Mouse (Mus musculus): ENCODE results near the gene Gfm1.

GRCm38 (mm10) chr3:67447143-67447542 is 17.2 kb downstream of the Gfm1 start:
- TF ChIP-seq ZNF384 (IDR thresholded peaks at IDR 0.05; ENCODE audit: low read depth, low read length) (no peak), CHD2 (IDR thresholded peaks at IDR 0.05; ENCODE audit: low read depth, low read length) (no peak), HCFC1 (IDR thresholded peaks at IDR 0.05; ENCODE audit: borderline replicate concordance, insufficient read depth, low read length) (no peak), MAFK (IDR thresholded peaks at IDR 0.05; ENCODE audit: insufficient read depth, low read depth, low read length) (no peak)
